Mouse (Mus musculus): Measurements from ENCODE around the gene Setx.

The Setx gene

DNA sequence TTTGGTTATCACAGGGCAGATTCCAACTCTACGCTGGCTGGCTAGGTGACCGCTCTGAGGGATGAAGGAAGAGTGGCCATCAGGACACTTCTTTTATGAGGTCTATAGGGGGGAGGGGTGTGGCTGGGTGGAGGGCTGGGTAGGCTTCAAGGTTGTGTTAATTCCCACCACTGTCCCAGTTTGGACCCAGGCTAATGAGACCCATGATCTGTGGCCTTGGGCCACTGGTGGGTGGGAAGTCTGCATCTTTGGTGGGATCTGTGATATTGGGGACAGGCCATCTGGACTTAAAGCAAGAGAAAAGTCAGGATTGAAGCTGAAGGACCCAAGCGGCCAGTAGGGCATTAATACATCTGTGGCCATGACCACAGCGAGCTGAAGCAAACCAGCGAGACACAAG, 94.8 kb downstream of the Setx start:
- peak in 1 of 2 experiments; percentile 48 for DNase-seq

DNA sequence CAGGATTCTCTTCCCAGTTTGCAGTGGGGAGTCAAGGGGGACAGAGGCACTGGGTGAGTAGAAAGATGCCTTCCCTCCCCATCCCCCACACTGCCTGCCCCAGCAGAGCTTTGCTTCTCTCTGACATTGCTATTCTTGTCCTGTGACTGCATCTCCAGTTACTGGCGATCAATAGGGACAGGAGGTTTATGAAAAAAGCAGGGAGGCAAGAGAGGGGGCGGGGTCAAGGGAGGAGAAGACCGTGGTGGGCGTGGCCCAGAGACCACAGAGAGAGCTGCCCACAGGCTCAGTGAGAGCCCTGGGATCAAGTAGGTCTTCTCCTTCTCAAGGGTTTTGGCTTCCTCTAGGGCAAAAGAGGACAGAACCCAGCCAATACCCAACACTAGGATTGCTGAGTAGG, 98.3 kb downstream of the Setx start:
- DNase-seq, result peak; percentile 54 to 60

DNA sequence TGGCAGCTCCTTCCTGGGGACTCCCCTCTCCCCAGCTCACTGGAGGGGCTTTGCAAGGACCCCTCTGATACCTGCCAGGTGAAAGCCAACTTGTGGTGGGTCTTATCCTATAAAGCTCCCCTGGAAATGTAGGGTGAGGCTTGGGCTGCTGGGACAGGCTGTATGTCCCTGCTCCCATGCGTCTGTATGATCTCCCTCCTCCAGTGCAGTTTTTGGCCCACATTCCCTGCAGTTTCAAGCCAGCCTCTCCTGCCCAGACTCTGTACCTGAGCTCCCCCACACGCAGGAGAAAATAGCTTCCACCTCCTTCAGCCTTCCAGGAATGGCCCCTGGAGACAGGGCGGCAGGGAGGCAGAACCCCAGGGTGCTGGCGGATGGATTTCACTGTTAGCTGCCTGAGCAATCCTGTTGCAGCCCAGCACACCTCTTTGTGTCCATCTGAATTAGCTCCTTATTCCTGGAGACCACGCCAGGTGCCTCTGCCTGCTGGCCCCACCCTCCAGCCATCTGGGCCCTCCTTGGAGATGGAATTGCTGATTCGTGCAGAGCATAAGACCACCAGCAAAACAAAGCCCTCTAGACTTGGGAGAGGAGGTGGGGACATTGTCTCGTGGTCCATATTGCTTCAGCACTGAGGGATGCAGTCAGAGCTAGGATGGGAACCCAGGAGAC, 99.7 kb downstream of the Setx start:
- peak; percentile 54 to 62 for DNase-seq

DNA sequence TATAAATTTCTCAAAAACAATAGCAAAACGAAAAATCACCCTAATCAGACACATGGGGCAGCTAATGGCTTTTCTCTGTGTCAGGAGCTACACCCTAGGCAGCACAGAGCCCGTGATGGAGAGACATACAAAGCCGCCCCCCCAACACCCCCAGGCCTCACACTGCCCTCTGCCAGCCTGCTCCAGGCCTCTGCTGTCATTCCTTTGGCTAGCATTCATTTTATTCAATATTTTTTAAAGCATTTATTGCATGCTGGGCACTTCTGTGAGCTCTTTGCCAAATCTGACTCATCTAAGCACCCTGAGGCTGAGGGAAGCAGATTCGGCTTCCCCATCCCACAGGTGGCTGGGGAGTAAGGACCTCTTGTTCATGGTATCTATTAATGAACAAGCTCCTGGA, 102.7 kb downstream of the Setx start:
- peak in 1 of 2 experiments; percentile 35 for DNase-seq

DNA sequence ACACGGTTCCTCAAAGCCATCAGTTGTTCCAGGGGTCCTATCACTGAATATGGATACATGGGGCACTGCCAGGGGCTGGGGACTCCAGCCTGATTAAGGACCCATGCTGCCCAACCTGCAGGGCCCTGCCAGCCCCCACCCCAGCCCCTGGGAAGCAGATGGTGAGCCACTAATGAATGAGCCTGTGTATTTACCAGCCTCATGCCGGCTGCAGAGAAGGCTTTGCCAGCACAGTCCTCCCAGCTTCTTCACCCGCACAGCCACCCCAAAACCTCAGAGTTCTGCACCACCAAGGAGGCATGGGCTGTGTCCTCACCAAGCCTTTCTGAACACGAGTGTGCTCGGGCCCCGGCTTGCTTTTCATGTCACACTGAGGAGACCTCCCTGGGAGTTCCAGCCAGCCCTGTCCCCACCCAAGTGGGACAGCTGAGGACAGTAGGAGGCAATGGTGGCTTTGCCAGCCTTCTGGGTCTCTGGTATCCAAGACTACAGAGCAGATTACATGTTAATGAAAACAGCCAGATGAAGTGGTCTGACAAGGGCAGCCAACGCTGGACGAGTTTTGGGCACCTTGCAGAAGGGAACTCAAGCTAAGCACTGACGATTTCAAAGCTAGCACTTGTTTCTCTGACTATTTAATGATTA, 106.3 kb downstream of the Setx start:
- DNase-seq, result peak; percentile 60 to 80

All from cerebellum, postnatal 10 days (tissue).